29 mouse cellular contexts compared by ENCODE assay signal in the genomic region with DNA sequence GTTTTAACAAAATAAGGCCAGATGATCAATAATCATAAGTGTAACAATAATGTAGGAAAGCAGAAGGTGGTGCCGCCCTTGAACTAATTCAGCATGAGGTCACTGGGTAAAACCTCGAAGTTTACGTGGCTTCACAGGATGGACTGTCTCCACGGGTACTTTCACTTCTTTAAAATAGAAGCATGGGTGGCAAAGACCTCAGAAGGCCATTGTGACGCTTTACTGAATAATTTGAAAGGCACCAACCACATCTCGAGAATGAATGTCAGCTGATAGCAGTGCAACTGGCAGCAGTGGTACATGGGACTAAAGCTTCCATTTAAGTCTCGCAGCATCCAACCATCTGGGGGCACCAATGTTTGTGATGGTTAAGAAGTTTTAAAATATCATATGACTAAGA.
A peak's percentile ranks its signal among the peaks of the same experiment; 100 is the strongest.
DNase-seq lines count a peak whose midpoint lies in the region; ATAC-seq and TF ChIP-seq lines count a peak whose summit lies in the region.
"Had no signal": no experiment of that assay in that cellular context is flagged by ENCODE, and none has a peak within 500 bp of the region (broad histone marks: within the 10 kb centered on the region; RNA-seq: fewer than 3 reads in every experiment).

No protein-coding gene starts in this region.

- no peak for TF ChIP-seq CTCF in forebrain, postnatal 0 days (IDR thresholded peaks at IDR 0.05; ENCODE audit: low read depth)

- no peak overlapping the region for H3K4me2 ChIP-seq in forebrain, postnatal 0 days (ENCODE audit: low read depth)
- H3K4me2 ChIP-seq: forebrain, embryonic 15.5 days; heart, embryonic 15.5 days; hindbrain, embryonic 14.5 days; limb, embryonic 12.5 days; liver, embryonic 11.5 days; neural tube, embryonic 13.5 days had no signal

- no peak overlapping the region for H3K4me3 ChIP-seq in macrophage (ENCODE audit: inconsistent target)
- H3K4me3 ChIP-seq in forebrain, postnatal 0 days (ENCODE audit: low read depth, low read length): no peak overlapping the region
- H3K4me3 ChIP-seq: embryonic facial prominence, embryonic 10.5 days; forebrain, embryonic 15.5 days; heart, adult 2 months; heart, embryonic 15.5 days; layer of hippocampus, adult 2 months; limb, embryonic 12.5 days; midbrain, embryonic 10.5 days; neural tube, embryonic 13.5 days had no signal

- H3K79me2 ChIP-seq in macrophage (ENCODE audit: inconsistent target): no peaks in the 10 kb centered on the region

- peak; percentile 99 for ATAC-seq in neutrophil, adult 5-6 weeks (ENCODE audit: extremely low read depth, insufficient number of reproducible peaks, low FRiP score, poor library complexity, severe bottlenecking)
- ATAC-seq in forebrain, postnatal 0 days: no peak
- ATAC-seq: activated CD4-positive, CD25-positive, alpha-beta regulatory T cell, adult 4 months; forebrain, embryonic 15.5 days; liver, postnatal 0 days had no signal

- H3K9ac ChIP-seq in forebrain, postnatal 0 days: no peak overlapping the region
- H3K9ac ChIP-seq: forebrain, embryonic 15.5 days; heart, embryonic 15.5 days; hindbrain, embryonic 14.5 days; limb, embryonic 12.5 days; liver, postnatal 0 days; neural tube, embryonic 13.5 days had no signal

- H3K36me3 ChIP-seq in macrophage (ENCODE audit: inconsistent target): no peaks in the 10 kb centered on the region
- H3K36me3 ChIP-seq in forebrain, postnatal 0 days (ENCODE audit: insufficient read depth): no peaks in the 10 kb centered on the region
- H3K36me3 ChIP-seq: embryonic facial prominence, embryonic 10.5 days; forebrain, embryonic 15.5 days; heart, embryonic 15.5 days; limb, embryonic 12.5 days; midbrain, embryonic 10.5 days; neural tube, embryonic 13.5 days had no signal

- peak overlapping the region; percentile 36 for H3K27ac ChIP-seq in macrophage
- no peak overlapping the region for H3K27ac ChIP-seq in forebrain, postnatal 0 days (ENCODE audit: low read depth, low read length)
- H3K27ac ChIP-seq: embryonic facial prominence, embryonic 10.5 days; forebrain, embryonic 15.5 days; heart, adult 2 months; heart, embryonic 15.5 days; hindbrain, embryonic 14.5 days; layer of hippocampus, adult 2 months; limb, embryonic 12.5 days; midbrain, embryonic 10.5 days; neural tube, embryonic 13.5 days had no signal

- H3K27me3 ChIP-seq in forebrain, postnatal 0 days (ENCODE audit: insufficient read depth, low read length): no peaks in the 10 kb centered on the region
- H3K27me3 ChIP-seq: forebrain, embryonic 15.5 days; heart, embryonic 15.5 days; limb, embryonic 12.5 days; neural tube, embryonic 13.5 days had no signal

- WGBS in macrophage (ENCODE audit: missing documents): 27% methylated on average over 7 of the region's 7 CpGs
- 89% methylated on average over 7 of the region's 7 CpGs for WGBS in forebrain, postnatal 0 days

- DNase-seq in spleen, adult 12 weeks (ENCODE audit: low spot score): peak; percentile 2
- DNase-seq in spleen, postnatal 4 days (ENCODE audit: low spot score in 2 of 2): no peak
- no peak for DNase-seq in kidney, adult 11 months
- no peak for DNase-seq in forebrain, postnatal 0 days
- no peak for DNase-seq in kidney, adult 18-20 months
- DNase-seq: adrenal gland, adult 8-10 months; cerebellum, adult 9-11 months; gastrocnemius, postnatal 10 days; heart, adult 2 months; heart, postnatal 36 days; kidney, adult 9 months; kidney, postnatal 25 days; liver, postnatal 0 days; lung, postnatal 10 days; right cerebral cortex, adult 18-20 months; right cerebral cortex, postnatal 4 days; thymus, postnatal 14 days had no signal

- no peaks in the 10 kb centered on the region for H3K9me3 ChIP-seq in forebrain, postnatal 0 days (ENCODE audit: low read length)
- H3K9me3 ChIP-seq: embryonic facial prominence, embryonic 10.5 days; forebrain, embryonic 15.5 days; heart, embryonic 15.5 days; limb, embryonic 12.5 days; midbrain, embryonic 10.5 days; neural tube, embryonic 13.5 days had no signal

- no peaks in the 10 kb centered on the region for H3K4me1 ChIP-seq in forebrain, postnatal 0 days (ENCODE audit: insufficient read depth)
- H3K4me1 ChIP-seq: embryonic facial prominence, embryonic 10.5 days; forebrain, embryonic 15.5 days; heart, embryonic 15.5 days; limb, embryonic 12.5 days; midbrain, embryonic 10.5 days had no signal
